In the genomic region with DNA sequence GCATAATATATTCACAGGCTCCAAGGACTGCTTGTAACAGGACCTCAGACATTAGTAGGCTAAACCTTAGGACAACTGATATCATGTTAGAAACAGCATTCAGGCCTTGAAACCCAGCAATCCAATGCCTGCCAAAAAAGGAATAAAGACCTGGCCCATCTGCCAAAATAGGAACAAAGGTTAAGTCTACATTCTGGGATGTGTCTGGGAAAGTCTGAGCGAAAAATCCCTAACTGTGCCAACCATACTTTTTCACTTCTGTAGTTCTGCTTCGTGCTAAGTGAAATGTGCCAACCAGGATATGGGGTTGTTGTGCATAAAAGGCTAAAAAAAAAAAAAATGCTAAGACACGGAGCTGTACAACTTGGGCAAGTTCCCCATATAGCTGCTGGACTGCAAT, we compare ENCODE assay signal across 25 mouse cellular contexts. TPM values are rescaled to one million over a fixed set of nuclear protein-coding genes. Genes with fewer than 3 reads are reported as not detected.
DNase-seq lines count a peak whose midpoint lies in the region; ATAC-seq and TF ChIP-seq lines count a peak whose summit lies in the region.
"Had no signal": no experiment of that assay in that cellular context is flagged by ENCODE, and none has a peak within 500 bp of the region (broad histone marks: within the 10 kb centered on the region; RNA-seq: fewer than 3 reads in every experiment).

No protein-coding gene starts in this region.

- 77% methylated on average over 3 of the region's 3 CpGs for WGBS in kidney, adult 2 months

- H3K4me3 ChIP-seq in kidney, adult 2 months (ENCODE audit: insufficient read depth, low read depth, low read length): no peak overlapping the region
- H3K4me3 ChIP-seq in CH12.LX (replicated peaks in 1 of 3; ENCODE audit: low read depth in 2 of 3, low read length in 2 of 3, poor library complexity in 1 of 3): no peak overlapping the region
- H3K4me3 ChIP-seq: embryonic facial prominence, embryonic 13.5 days; forebrain, embryonic 13.5 days; gastrocnemius, adult 2 months; heart, adult 2 months; heart, embryonic 12.5 days; hindbrain, embryonic 10.5 days; hindbrain, embryonic 15.5 days had no signal

- ATAC-seq in granulocyte monocyte progenitor cell, adult 5-6 weeks (replicated peaks; ENCODE audit: poor library complexity, severe bottlenecking): peak; percentile 16; the same call in 1 of the 2 replicates
- ATAC-seq in megakaryocyte-erythroid progenitor cell, adult 5-6 weeks (replicated peaks; ENCODE audit: low FRiP score, low TSS enrichment, poor library complexity, severe bottlenecking): no peak
- ATAC-seq: activated CD4-positive, CD25-positive, alpha-beta regulatory T cell, adult 4 months; CD4-positive, CD25-positive, alpha-beta regulatory T cell, adult 4 months; forebrain, embryonic 13.5 days; inflammation-experienced regulatory T-cells, adult 6 months; Patski had no signal

- peaks cover 6% of the 10 kb centered on the region for H3K79me2 ChIP-seq in CH12.LX (replicated peaks; ENCODE audit: control insufficient read depth, extremely low read depth, insufficient read depth, poor library complexity, severe bottlenecking)

- H3K4me2 ChIP-seq in CH12.LX (ENCODE audit: insufficient read depth, low read depth, poor library complexity, severe bottlenecking): no peak overlapping the region
- H3K4me2 ChIP-seq: embryonic facial prominence, embryonic 13.5 days; forebrain, embryonic 13.5 days; heart, embryonic 12.5 days; hindbrain, embryonic 15.5 days had no signal

- H3K27me3 ChIP-seq in kidney, adult 2 months (replicated peaks; ENCODE audit: control insufficient read depth, insufficient read depth, low read length): no peaks in the 10 kb centered on the region
- H3K27me3 ChIP-seq in CH12.LX (replicated peaks): no peaks in the 10 kb centered on the region
- H3K27me3 ChIP-seq: embryonic facial prominence, embryonic 13.5 days; forebrain, embryonic 13.5 days; heart, embryonic 12.5 days; hindbrain, embryonic 15.5 days; Patski had no signal

- no peak for TF ChIP-seq RAD21 in CH12.LX (IDR thresholded peaks at IDR 0.05; ENCODE audit: low read depth, low read length)

- no peaks in the 10 kb centered on the region for H3K36me3 ChIP-seq in kidney, adult 2 months (ENCODE audit: control insufficient read depth, insufficient read depth, low read length)
- no peaks in the 10 kb centered on the region for H3K36me3 ChIP-seq in CH12.LX (replicated peaks in 1 of 2; ENCODE audit: control insufficient read depth in 1 of 2, insufficient read depth in 1 of 2, low read length in 1 of 2)
- H3K36me3 ChIP-seq: embryonic facial prominence, embryonic 13.5 days; heart, embryonic 12.5 days; hindbrain, embryonic 10.5 days; hindbrain, embryonic 15.5 days had no signal

- TF ChIP-seq EP300 in CH12.LX (IDR thresholded peaks at IDR 0.05; ENCODE audit: low read length): no peak

- H3K27ac ChIP-seq in kidney, adult 2 months (ENCODE audit: insufficient read depth, low read depth, low read length): no peak overlapping the region
- no peak overlapping the region for H3K27ac ChIP-seq in CH12.LX (ENCODE audit: insufficient read depth, low read depth)
- H3K27ac ChIP-seq: embryonic facial prominence, embryonic 13.5 days; forebrain, embryonic 13.5 days; gastrocnemius, adult 2 months; heart, adult 2 months; hindbrain, embryonic 10.5 days; hindbrain, embryonic 15.5 days had no signal

- dilution Hi-C loops in CH12.LX (cut with MboI; ENCODE audit: extremely low pct_ligation_motif_present, extremely low pct_unique_long_range_greater_than_20kb, low sequenced_read_pairs): no loop called here

- peak; percentile 40 for DNase-seq in kidney, adult 2 months
- no peak for DNase-seq in kidney, adult 11 months
- DNase-seq in CH12.LX (ENCODE audit: extremely low read depth): no peak
- DNase-seq in adipocyte (ENCODE audit: low spot score): peak; percentile 90
- no peak for DNase-seq in B cell, adult 2 months
- DNase-seq: adrenal gland, adult 2 months; adrenal gland, postnatal 25 days; cerebellum, adult 11-12 months; cerebellum, adult 9-10 months; cerebellum, postnatal 36 days; gastrocnemius, adult 2 months; gastrocnemius, postnatal 36 days; heart, adult 2 months; kidney, adult 18-20 months had no signal

- no peaks in the 10 kb centered on the region; the same call in 1 of the 2 replicates for H3K4me1 ChIP-seq in kidney, adult 2 months (ENCODE audit: control insufficient read depth, insufficient read depth, low read length)
- peaks cover 0 to 35% of the 10 kb centered on the region in 2 experiments; a peak in 2 of 4 replicates for H3K4me1 ChIP-seq in CH12.LX (ENCODE audit: control insufficient read depth in 1 of 2, insufficient read depth in 2 of 2)
- H3K4me1 ChIP-seq: heart, embryonic 12.5 days had no signal

- TF ChIP-seq CTCF in kidney, adult 2 months (conservative IDR thresholded peaks at IDR 0.05; ENCODE audit: insufficient read depth, insufficient read length, low read depth, low read length): no peak
- TF ChIP-seq CTCF in CH12.LX (conservative IDR thresholded peaks at IDR 0.05 in 1 of 2, IDR thresholded peaks at IDR 0.05 in 1 of 2; ENCODE audit: low read depth in 2 of 2, low read length in 2 of 2): no peak

- in situ Hi-C loops in CH12.LX (cut with MboI; ENCODE audit: low pct_ligation_motif_present, low pct_unique_long_range_greater_than_20kb, low sequenced_read_pairs): loop anchor here (10.0 kb wide), 1 partner anchor 51 kb away; a partner anchor contains a TSS

- TF ChIP-seq POLR2A in kidney, adult 2 months (IDR thresholded peaks at IDR 0.05; ENCODE audit: low read depth, low read length): no peak
- no peak for TF ChIP-seq POLR2A in CH12.LX (IDR thresholded peaks at IDR 0.05; ENCODE audit: low read depth, low read length)

- no peak overlapping the region for H3K9ac ChIP-seq in CH12.LX (ENCODE audit: insufficient read depth, low read depth)
- H3K9ac ChIP-seq: embryonic facial prominence, embryonic 13.5 days; forebrain, embryonic 13.5 days; heart, embryonic 12.5 days; hindbrain, embryonic 15.5 days had no signal

- H3K9me3 ChIP-seq in CH12.LX (replicated peaks; ENCODE audit: low read length): no peaks in the 10 kb centered on the region
- H3K9me3 ChIP-seq: embryonic facial prominence, embryonic 13.5 days; forebrain, embryonic 13.5 days; hindbrain, embryonic 10.5 days; hindbrain, embryonic 15.5 days had no signal

TF ChIP-seq in CH12.LX, 34 proteins besides CTCF, POLR2A, EP300 and RAD21:
- 0 out of 2 replicates have a peak, but pooled peaks have one; percentile 6 for TF ChIP-seq ZNF384 (IDR thresholded peaks at IDR 0.05; ENCODE audit: low read depth, low read length)
- TF ChIP-seq MXI1 (IDR thresholded peaks at IDR 0.05; ENCODE audit: low read depth, low read length): no peak

RNA-seq across cellular contexts. Expression of a gene that starts 44.5 kb away (rescaled TPM):
- polyA plus RNA-seq in kidney, adult 2 months (2012; rRNA removed): 23.1 and 29.3 TPM in 2 replicates
- total RNA-seq in CH12.LX (2012; rRNA removed) (30.1 and 32.3 TPM in 2 replicates), CH12.LX (2014; rRNA removed) (129 and 145 TPM in 2 replicates)
- 63.7 and 75.2 TPM in 2 replicates for polyA plus RNA-seq in CH12.LX (2012; ENCODE audit: insufficient read length, low read depth)
- 18.9 and 30.2 TPM in 2 replicates for total RNA-seq in granulocyte monocyte progenitor cell, adult 5-6 weeks (2014; fragmentation: Nextera tagmentation)
- total RNA-seq in granulocyte monocyte progenitor cell, adult 5-6 weeks (2017): 20.8 and 28.9 TPM in 2 replicates
- total RNA-seq in megakaryocyte-erythroid progenitor cell, adult 5-6 weeks (2014; fragmentation: Nextera tagmentation): 22.4 and 26.2 TPM in 2 replicates
- 37.3 and 51.8 TPM in 2 replicates for total RNA-seq in megakaryocyte-erythroid progenitor cell, adult 5-6 weeks (2017)

RNA-seq across cellular contexts. Expression of a gene that starts 55.5 kb away (rescaled TPM):
- 4.5 and 7.1 TPM in 2 replicates for polyA plus RNA-seq in kidney, adult 2 months (2012; rRNA removed)
- total RNA-seq in CH12.LX (2012; rRNA removed) (3.6 and 4.3 TPM in 2 replicates), CH12.LX (2014; rRNA removed) (15.0 and 16.0 TPM in 2 replicates)
- 20.8 and 21.4 TPM in 2 replicates for polyA plus RNA-seq in CH12.LX (2012; ENCODE audit: insufficient read length, low read depth)
- 38.5 and 46.4 TPM in 2 replicates for total RNA-seq in granulocyte monocyte progenitor cell, adult 5-6 weeks (2014; fragmentation: Nextera tagmentation)
- 49.2 and 49.8 TPM in 2 replicates for total RNA-seq in granulocyte monocyte progenitor cell, adult 5-6 weeks (2017)
- total RNA-seq in megakaryocyte-erythroid progenitor cell, adult 5-6 weeks (2014; fragmentation: Nextera tagmentation): 9.8 and 18.2 TPM in 2 replicates
- total RNA-seq in megakaryocyte-erythroid progenitor cell, adult 5-6 weeks (2017): 43.4 and 54.2 TPM in 2 replicates

Comparison
In these comparisons a context has a peak if more than half of its experiments do, and no peak if none do; other contexts are left out.
1. DNase-seq: peak in kidney, adult 2 months (single experiment) and adipocyte (single experiment); none in kidney, adult 11 months (single experiment), CH12.LX (single experiment) and B cell, adult 2 months (0 of 2).